Mouse (Mus musculus): Measurements from ENCODE around the gene Plekhm3.

Plekhm3 gene

DNA sequence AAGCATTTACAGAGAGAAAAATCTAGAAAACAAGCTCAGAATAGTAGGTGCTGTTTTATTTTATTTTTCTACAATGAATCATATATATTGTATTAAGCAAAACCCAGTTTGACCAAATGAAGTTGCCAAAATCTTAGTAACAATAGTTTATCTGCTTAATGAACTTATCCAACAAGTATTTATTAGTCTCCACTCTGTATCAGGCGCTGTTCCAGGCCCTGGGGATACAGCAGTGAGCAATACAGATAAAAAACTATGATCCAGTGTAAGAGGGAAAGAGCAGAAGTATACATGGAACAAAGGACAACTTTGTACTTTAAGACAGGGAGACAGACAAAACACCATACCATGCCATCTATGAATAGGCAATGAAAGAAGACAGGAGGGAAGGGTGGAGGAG, 81.5 kb downstream of the Plekhm3 start:
- no peak for DNase-seq

DNA sequence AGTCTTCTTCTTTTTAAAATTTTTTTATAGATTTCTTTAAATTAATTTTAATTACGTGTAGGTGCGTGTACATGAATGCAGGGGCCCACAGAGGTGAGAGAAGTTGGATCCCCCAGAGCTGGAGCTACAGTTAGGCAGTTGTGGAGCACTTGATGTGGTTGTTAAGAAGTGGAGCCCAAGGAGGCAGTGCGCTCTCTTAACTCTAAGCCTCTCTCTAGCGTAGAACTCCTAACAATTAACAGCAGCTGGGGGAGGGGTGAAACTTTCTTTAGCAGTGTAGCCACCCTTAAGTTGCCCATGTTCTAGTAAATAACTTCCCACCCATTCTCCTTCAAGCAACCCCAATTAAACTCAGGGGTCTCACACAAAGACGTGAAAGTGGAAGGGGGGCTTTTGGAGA, 84.7 kb downstream of the Plekhm3 start:
- peak in 1 of 2 experiments; percentile 27 for DNase-seq

DNA sequence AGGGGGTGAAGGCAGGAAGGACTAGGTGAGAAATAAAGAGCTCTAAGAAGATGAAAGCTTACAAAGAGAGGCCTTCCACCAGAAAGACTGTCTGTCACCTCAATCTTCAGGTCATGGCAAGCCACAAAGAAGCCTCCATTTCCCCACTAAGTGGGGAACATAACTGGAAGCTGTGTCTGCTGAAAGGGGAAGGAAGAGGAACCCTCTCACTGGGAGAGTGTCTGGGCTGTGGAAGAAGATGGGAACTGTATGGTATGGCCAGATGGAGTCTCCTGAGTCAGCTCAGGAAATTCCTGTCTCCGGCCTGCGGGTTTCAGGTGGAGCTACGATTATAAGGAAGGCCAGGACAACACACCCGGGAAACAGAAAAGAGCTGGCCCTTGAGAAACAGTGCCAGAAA, 88.9 kb downstream of the Plekhm3 start:
- no peak for DNase-seq

DNA sequence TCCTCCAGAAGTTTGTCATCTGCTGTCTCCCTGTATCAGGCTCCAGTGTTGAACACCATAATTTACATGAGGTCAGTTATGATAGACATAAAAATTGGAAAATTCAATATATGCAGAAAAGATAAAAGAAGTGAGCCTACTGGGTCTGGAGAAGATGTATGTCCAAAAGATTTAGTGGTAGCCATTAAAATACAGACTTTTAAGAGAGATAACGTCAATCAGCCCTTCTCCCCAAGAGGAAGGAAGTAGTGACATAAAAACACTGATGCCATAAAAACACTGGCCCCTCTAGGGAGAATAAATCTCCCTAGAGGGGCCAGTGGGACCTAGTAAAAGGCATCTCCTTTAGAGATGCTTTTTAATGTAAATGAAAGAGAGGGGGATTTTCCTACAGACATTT, 90.5 kb downstream of the Plekhm3 start:
- DNase-seq, result no peak

GRCm38 (mm10) chr1:64860235-64860920, 96.2 kb downstream of the Plekhm3 start:
- no peak for DNase-seq

DNA sequence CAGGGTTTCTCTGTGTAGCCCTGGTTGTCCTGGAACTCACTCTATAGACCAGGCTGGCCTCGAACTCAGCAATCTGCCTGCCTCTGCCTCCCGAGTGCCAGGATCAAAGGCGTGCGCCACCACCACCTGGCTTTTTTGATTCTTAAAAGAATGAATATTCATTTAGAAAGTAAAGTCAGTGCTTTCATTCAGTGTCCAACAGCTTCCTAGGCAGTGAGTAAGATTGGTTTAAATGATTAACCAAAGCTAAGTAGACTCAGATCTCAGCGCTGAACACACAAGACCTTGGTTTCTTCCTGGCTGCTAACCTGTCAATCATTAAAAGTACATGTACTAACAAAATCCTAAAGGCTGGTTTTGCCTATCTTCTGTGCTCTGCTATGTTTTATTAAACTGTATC, 96.8 kb downstream of the Plekhm3 start:
- DNase-seq, result no peak

DNA sequence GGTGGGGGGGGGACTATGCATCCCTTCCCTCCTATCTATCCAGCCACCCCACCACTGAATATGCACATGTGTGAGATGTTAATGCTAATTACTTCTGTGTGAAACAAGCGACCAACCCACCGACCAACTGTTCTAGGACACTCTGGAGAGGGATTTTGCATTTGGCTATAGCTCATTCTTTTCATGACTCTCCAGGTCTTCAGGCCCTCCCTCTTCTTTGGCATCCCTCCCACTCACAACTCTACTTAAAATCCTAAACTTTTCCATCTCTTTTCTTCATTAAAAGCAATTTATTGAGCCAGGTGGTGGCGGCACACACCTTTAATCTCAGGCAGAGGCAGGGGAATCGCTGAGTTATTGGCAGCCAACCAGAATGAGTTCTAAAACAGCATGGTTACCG, 101.8 kb downstream of the Plekhm3 start:
- no peak for DNase-seq

GRCm38 (mm10) chr1:64853738-64854730, 102.6 kb downstream of the Plekhm3 start:
- DNase-seq, result no peak

GRCm38 (mm10) chr1:64853244-64853643, 103.4 kb downstream of the Plekhm3 start:
- DNase-seq, result no peak

DNA sequence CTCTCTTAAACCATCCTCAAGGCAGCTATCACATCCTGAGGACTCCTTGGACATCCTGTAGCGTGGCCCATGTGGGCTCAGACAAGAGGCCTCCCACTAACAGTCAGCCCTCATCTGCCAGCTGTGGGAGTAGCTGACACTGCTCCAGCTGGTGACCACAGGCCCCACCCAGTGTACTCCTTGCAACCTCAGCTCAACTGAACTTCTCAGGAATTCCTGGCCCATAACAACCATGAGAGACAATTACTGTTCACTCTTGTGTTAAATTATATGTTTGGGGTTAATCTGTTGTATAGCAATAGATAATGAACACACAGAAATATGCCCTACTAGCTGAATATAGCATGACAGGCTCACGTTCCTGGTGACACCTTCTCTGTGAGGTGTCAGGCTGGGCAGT, 104.4 kb downstream of the Plekhm3 start:
- DNase-seq, result peak in 1 of 2 experiments; percentile 22

DNA sequence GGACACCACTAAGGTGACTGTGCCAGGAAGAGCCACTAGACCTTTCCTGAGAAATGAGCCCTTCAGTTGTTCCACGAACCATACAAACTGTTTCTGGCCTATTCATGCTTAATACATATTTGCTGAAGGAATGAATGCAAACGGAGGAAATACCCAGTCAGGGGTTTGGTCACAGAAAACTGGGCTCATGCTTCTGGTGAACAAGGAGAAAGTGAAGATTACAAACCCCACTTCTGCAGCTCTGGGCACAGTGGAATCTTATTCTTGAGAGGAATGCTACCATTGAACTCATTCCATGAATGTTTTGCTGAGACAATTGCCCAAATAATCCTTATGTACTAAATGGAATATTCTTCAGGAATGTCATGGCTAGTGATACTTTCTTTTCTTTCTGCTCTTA, 106.3 kb downstream of the Plekhm3 start:
- no peak for DNase-seq

- no peak for DNase-seq
Measured at GRCm38 (mm10) chr1:64848996-64849395, 107.6 kb downstream of the Plekhm3 start.

DNA sequence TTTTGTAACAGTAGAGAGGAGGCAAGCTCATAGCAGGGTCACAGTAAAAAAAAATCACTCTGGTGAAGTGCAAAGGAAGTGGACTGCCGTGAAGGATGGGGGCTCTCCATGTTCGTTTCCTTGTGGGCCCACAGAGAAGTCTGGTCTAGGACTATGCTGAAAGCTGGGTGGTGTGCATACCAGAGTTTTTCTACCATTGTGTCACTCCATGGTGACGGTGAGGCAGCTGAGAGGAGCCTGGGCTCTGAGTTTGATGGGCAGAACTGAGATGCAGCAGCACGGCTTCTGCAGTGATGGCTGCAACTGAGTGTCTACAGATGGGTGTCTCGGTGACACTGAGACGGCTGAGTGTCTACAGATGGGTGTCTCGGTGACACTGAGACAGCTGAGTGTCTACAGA, 108.5 kb downstream of the Plekhm3 start:
- no peak for DNase-seq

GRCm38 (mm10) chr1:64847565-64847964, 109.1 kb downstream of the Plekhm3 start:
- DNase-seq, result no peak

DNA sequence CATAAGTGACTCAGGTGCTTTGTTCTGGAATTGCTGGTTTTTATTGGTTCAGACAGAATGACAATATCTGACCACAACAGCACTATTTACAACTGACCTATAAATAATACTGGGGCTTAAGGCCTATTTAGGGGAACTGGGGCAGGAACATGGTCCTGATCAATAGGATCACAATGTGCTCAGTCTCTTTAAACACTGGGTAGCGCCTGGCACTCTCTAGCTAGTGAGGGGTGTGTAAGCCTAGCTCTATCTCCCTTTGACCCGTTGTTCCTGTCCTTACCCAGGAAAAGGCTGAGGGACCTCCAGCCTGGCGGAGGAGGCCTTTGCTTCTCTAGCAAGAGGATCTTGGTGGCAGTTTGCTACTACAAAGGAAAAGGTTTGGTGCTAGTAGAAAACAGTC, 111.6 kb downstream of the Plekhm3 start:
- no peak for DNase-seq

GRCm38 (mm10) chr1:64843900-64844616, 112.6 kb downstream of the Plekhm3 start:
- DNase-seq, result no peak

- no peak for DNase-seq
Measured at GRCm38 (mm10) chr1:64840930-64841329, 115.7 kb downstream of the Plekhm3 start.

- DNase-seq, result no peak
Measured at GRCm38 (mm10) chr1:64836584-64836983, 120.0 kb downstream of the Plekhm3 start.

DNA sequence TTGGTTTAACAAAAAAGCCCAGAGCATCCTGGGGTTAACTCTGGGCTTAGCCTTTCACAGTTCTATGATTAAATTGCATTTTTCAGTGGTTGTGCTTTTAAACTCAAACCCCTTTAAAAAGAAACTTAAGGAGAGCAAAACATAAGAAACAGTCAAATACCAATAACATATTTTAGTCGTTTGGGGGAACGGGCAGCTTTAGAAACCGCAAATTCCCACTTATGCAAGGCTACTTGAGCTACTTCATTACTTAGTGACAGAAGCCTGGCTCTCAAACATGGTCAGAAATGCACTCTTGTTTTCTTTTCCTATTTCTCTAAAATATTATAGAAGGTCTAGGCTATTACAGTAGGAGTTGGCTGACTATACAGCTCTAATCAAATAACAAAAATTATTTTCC, 120.5 kb downstream of the Plekhm3 start:
- DNase-seq, result no peak

DNA sequence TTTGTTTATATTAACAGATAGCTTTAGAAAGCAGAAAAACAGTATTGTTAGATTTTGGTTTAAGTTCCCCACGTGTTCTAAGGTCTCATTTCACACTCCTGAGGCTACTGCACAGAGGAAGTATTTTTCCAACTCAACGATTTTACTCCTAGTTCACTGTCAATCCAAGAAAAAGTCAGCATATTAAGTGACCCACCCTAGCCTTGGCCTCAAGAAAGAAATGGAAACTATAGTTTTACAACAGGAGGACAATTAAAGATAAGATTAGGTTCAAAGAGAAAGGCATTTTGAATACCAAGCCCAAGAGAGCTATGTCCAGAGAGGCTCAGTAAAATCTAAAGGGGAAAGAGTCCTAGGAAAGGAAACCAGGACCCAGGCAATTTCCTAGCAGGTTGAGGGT, 125.1 kb downstream of the Plekhm3 start:
- DNase-seq, result no peak

DNA sequence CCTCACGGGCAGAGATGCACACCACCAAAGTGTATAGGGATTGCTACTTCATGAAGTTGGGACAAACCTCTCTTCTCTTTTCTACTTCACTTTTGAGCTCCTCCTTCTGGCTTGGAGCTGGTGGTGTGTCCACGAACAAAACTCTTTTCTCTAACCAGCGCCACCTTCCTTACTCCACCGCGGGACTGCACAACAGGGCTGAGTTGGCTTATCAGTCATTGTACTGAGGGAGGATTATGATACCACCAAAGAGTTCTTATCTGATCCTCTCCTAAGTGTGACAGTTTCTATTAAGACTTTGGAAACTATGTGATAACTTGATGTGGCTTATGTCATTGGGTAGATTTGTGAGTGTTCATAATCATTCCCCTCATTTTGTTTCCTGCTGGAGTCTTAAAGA, 129.2 kb downstream of the Plekhm3 start:
- no peak for DNase-seq

DNA sequence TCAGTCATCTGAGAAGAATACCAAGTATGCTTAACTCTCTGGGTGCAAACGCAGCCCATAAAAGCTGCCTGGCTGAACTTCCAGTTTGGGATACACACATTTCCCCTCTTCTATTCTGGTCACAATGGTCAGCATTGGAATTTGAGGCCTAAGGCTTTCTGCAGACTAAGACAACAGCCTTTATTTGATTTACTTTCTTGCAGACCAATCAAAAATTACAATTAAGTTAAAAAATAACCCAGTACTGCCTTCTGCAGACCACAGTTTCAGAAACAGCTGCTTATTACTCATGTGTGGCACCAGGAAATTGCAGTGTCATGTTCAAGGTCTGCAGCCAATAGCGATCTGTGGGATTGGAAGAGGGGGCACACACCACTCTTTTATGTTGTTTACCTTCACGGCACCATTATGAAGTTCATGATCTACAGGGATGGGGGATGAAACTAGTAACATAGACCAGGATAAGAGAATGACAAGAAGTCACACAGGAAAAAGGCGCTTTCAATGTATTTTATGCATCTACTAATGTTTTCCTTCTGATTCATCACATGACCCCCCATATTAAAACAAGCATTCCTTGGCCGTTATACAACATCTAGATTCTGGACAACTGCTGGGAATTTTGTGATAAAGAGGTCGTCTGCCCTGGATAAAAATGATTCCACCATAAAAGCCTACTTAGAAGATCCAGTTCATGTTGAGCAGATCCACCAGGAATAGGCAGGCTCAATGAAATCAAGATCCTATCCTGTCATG, 130.1 kb downstream of the Plekhm3 start:
- DNase-seq, result no peak

DNA sequence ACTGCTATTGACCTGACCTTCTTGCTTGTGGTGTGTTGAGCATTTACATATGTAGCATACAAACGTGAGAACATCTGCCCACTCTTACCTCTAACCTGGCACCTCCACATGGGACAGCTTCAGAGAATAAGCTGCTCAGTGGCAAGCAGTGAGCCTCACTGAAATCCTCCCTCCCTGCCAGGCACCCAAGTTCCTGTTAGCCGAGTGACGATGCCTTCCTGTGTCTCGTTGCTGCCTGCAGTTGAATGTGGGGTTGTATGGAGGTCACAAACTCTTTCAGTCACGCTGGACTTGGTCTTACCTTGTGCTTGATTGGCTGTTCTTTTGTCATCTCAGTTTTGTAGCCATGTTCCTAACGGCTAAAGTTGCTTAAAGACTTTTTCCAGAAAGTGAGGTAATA, 133.1 kb downstream of the Plekhm3 start:
- DNase-seq, result no peak
